Mouse (Mus musculus) ES-Bruce4 (cell line): ENCODE data around the gene Limk2. TPM values are rescaled to one million over a fixed set of nuclear protein-coding genes. Genes with fewer than 3 reads are reported as not detected.

Source experiments
- H3K27ac ChIP-seq: 2 replicates; pipeline ENCODE4 v1.5.1; 2012; ENCODE audit warnings: low read length, inconsistent platforms; ENCODE audit not compliant: insufficient read depth
- H3K27me3 ChIP-seq: 2 replicates; pipeline ENCODE4 v1.6.1; 2012; ENCODE audit warnings: mild to moderate bottlenecking, low read length, inconsistent platforms; ENCODE audit not compliant: control insufficient read depth, poor library complexity, insufficient read depth, severe bottlenecking
- H3K36me3 ChIP-seq: 2 replicates; pipeline ENCODE4 v1.6.1; 2012; ENCODE audit warnings: inconsistent platforms, mild to moderate bottlenecking, low read length, moderate library complexity; ENCODE audit not compliant: control insufficient read depth, poor library complexity, insufficient read depth, severe bottlenecking
- H3K4me1 ChIP-seq: one replicate; pipeline ENCODE4 v1.8.1; 2011; ENCODE audit warnings: low read length; ENCODE audit not compliant: control insufficient read depth, insufficient read depth
- H3K4me3 ChIP-seq: 2 replicates; pipeline ENCODE4 v1.5.1; 2011; ENCODE audit warnings: low read depth, mild to moderate bottlenecking, low read length
- H3K9ac ChIP-seq: 2 replicates; pipeline ENCODE4 v1.6.1; 2012; ENCODE audit warnings: low read depth, mild to moderate bottlenecking, inconsistent platforms; ENCODE audit not compliant: poor library complexity, severe bottlenecking
- H3K9me3 ChIP-seq: replicated peaks from 2 replicates; pipeline ENCODE4 v1.6.1; 2012; ENCODE audit warnings: mild to moderate bottlenecking, low read length, inconsistent platforms; ENCODE audit not compliant: control insufficient read depth, poor library complexity, insufficient read depth, severe bottlenecking
- CTCF ChIP-seq: IDR thresholded peaks from one replicate; pipeline ENCODE4 v1.8.1; 2011; ENCODE audit warnings: low read depth, low read length
- EP300 ChIP-seq: IDR thresholded peaks from 2 replicates; pipeline ENCODE4 v1.6.1; 2011; ENCODE audit warnings: low read depth, low read length; ENCODE audit not compliant: insufficient read depth
- POLR2A ChIP-seq: IDR thresholded peaks from one replicate; pipeline ENCODE4 v1.8.1; 2011; ENCODE audit warnings: low read length; ENCODE audit not compliant: insufficient read depth
- polyA plus RNA-seq: library from polyadenylated mRNA; stranded (reverse); fragments of >200 nt; gene quantifications from 2 replicates; pipeline ENCODE4 v1.2.4, GENCODE M21; 2011; ENCODE audit warnings: low read depth; ENCODE audit not compliant: missing spikeins, insufficient read depth, insufficient read length

Gene Limk2
- polyA plus RNA-seq, 1 experiment = 186 TPM

DNA sequence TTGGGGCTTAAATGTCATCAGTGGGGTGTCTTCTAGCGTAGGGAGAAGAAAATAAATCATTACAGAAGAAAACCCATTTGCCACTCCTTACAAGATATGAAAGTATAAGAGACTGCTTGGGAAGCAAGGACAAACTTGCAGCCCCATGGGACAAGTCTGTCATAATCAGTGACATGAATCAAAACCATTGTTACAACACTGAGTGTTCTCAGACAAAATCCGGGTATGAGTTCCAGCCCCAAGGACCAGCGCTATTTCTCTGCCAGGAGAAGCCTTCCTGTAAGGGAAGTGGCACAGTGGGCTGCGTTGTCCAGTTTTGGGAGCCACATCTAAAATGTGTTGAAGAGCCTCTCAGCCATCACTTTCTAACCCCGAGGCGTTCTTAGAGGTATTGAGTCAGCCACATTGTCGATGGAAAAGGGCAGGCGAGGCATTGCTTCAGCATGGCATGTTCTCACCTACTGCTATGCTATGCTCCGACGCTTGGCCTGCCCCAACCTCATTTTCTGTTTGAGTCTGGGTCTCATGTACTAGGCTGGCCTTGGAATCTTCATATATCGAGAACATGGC is 74.8 kb downstream of the Limk2 start:
- H3K9me3 ChIP-seq = no peaks in the 10 kb centered on the region
- no peak overlapping the region for H3K4me3 ChIP-seq
- no peaks in the 10 kb centered on the region for H3K27me3 ChIP-seq
- H3K36me3 ChIP-seq = no peaks in the 10 kb centered on the region
- H3K9ac ChIP-seq = no peak overlapping the region
- H3K27ac ChIP-seq = peak overlapping the region; percentile 28; the same call in 1 of the 2 replicates
- peaks cover 10% of the 10 kb centered on the region for H3K4me1 ChIP-seq
- TF ChIP-seq POLR2A (no peak), EP300 (no peak), CTCF (no peak)

DNA sequence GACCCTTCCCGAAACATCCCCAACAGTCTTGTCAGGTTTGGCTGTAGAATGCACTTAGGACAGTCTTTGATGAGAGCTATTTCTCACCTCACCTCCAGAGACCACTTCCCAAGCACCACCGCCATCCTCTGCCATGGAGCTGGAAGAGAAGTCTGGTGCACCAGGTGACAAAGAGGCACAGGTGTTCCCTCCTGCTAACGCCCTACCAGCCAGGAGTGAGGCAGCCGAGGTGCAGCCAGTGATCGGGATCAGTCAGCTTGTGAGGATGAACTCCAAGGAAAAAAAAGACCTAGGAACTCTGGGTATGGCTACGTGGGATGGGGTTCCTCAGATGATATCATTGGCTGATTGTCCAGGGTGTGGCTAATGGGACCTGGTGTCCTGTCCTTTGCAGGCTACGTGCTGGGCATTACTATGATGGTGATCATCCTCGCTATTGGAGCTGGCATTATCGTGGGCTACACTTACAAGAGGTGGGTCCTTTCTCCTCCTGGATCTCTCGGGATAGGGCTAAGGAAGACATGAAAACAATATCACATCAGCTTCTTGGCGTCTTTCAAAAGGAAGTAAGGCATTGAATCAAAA is 75.8 kb downstream of the Limk2 start:
- Histone ChIP-seq H3K27ac (peak overlapping the region; percentile 51; the same call in 1 of the 2 replicates), H3K9ac (0 out of 2 replicates have a peak overlapping the region, but pooled peaks have one; percentile 14), H3K27me3 (no peaks in the 10 kb centered on the region), H3K4me1 (peaks cover 10% of the 10 kb centered on the region), H3K9me3 (no peaks in the 10 kb centered on the region), H3K36me3 (no peaks in the 10 kb centered on the region), H3K4me3 (no peak overlapping the region)
- TF ChIP-seq EP300 (no peak), POLR2A (no peak), CTCF (no peak)

DNA sequence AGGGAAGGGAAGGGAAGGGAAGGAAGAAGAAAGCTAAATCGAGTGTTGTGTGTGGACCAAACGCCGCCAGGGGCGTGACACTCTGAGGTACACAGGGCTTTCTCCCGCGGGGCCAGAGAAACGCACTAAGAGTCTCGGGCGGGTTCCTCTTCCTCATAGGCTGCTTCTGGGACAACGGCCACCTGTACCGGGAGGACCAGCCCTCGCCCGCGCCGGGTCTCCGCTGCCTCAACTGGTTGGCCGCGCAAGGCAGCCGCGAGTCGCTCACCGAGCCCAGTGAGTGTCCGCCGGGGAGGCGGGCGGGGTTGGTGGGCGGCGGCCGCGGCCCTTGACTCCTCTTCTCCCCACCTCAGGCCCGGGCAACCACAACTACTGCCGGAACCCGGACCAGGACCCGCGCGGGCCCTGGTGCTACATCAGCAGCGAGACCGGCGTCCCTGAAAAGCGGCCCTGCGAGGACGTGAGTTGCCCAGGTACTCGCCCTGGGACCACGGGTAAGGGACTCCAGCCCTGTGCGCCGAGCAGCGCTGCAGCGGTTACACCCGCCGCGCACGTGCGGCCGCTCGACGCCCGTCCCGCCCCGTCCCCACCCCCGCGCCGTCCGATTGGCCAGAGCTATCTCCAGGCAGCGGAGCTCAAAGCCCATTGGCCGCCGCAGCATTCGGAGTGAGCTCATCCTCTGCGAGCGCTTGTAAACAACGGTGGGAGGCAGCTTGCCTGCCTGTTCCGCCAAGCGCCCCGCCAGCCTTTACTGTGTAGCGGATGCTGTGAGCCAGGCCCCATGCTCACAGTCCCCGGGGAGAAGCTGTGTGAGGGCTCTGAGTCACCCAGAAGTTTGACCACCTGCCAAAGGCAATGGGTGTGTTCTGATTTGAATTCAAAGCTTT is 77.0 kb downstream of the Limk2 start:
- no peaks in the 10 kb centered on the region for H3K9me3 ChIP-seq
- peaks cover 10% of the 10 kb centered on the region for H3K4me1 ChIP-seq
- H3K27ac ChIP-seq = peak overlapping the region; percentile 51
- H3K27me3 ChIP-seq = no peaks in the 10 kb centered on the region
- peak overlapping the region; percentile 84 for H3K9ac ChIP-seq
- no peak for TF ChIP-seq CTCF
- TF ChIP-seq POLR2A = peak; percentile 82
- H3K4me3 ChIP-seq = peak overlapping the region; percentile 61
- H3K36me3 ChIP-seq = no peaks in the 10 kb centered on the region

DNA sequence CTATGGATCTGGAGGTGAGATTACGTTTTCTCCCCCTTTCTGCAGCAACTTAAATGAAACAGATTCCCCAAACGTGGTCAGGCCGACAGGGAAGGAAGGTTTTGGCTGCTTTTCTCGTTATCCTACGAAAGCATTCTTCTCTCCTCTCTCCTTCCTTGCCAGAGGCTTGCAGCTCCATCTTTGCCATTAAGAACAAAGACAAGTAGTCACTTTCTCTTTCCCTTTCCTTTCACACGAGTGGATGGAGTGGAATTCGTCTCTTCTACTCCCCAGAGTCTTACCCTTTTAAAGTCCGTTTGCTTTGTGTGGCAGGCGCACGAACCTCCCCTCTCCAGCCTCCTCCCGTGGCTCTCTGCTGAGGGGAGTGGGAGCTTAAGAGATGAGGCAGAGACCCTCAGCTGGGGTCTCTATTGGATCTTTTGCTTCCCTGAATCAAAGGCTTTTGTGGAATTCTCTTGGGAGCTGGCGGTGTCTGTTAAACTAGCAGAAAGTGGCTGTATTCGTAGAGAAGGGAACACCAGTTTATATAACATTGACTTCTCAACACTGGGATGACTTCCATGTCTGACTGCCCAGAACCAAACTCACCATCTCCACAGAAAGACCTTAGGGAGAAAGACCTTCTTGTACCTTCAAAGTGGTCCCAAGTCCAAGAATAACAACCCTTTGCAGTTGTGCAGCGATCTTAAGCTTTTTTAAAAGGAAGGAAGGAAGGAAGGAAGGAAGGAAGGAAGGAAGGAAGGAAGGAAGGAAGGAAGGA is 77.8 kb downstream of the Limk2 start:
- H3K36me3 ChIP-seq = no peaks in the 10 kb centered on the region
- no peaks in the 10 kb centered on the region for H3K27me3 ChIP-seq
- TF ChIP-seq CTCF (no peak), POLR2A (no peak), EP300 (no peak)
- H3K4me1 ChIP-seq = peaks cover 10% of the 10 kb centered on the region
- H3K4me3 ChIP-seq = peak overlapping the region; percentile 61
- no peaks in the 10 kb centered on the region for H3K9me3 ChIP-seq
- H3K9ac ChIP-seq = peak overlapping the region; percentile 84
- no peak overlapping the region for H3K27ac ChIP-seq

DNA sequence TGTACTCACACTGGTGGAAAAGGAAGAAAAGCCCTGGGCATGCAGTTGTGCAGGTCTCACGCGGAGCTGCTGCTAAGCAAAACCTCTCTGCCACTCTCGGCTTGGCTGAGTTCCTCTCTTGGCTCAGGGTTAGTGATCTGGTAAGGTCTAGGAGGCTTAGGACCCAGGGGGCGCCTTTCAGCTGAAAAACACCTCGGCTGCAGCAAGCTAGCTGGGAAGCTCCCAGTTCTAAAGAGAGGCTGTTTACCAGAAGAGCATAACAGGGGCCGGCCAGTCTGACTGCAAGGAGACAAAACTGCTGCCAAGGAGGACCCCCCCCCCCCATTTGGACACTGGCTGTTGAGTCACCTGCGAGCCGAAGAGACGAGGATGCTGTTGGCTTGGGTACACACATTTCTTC is 78.4 kb downstream of the Limk2 start:
- H3K27ac ChIP-seq = no peak overlapping the region
- H3K4me3 ChIP-seq = peak overlapping the region; percentile 51
- no peaks in the 10 kb centered on the region for H3K36me3 ChIP-seq

More for the DNA sequence above, 78.4 kb downstream of the Limk2 start:
- peaks cover 9% of the 10 kb centered on the region for H3K4me1 ChIP-seq
- H3K9ac ChIP-seq = peak overlapping the region; percentile 84
- TF ChIP-seq EP300 = no peak
- TF ChIP-seq CTCF = peak; percentile 44
- no peaks in the 10 kb centered on the region for H3K27me3 ChIP-seq
- H3K9me3 ChIP-seq = no peaks in the 10 kb centered on the region
